Mouse (Mus musculus): Measurements from ENCODE around the gene Gtf2i. TPM values are rescaled to one million over a fixed set of nuclear protein-coding genes. Genes with fewer than 3 reads are reported as not detected.

Gtf2i gene
- polyA plus RNA-seq, 1 experiment: 131 TPM

DNA sequence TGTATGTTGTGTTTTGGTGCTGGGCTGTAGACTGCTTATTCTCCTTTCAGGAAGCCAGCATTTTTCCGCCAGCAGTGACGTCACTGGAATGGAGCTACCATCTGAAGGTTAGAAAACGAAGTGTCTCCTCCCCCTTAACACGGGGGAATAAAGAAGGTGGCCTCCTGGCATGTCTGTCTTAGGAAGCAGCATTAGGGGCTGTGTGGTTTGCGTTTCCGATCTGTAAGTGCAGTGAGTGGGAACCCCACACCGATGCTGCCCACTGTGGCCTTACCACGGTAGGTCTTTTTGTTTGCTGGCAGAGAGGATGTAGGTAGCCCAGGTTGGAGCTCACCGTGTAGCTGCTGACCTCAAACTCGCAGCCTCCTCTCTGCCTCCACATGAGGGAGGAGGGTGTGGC is 107.8 kb downstream of the Gtf2i start:
- 8% methylated on average over 10 of the region's 10 CpGs for WGBS
- DNase-seq: no peak
- Histone ChIP-seq H3K27ac (ENCODE audit: control insufficient read depth, insufficient read depth, low read length) (no peak overlapping the region), H3K4me1 (replicated peaks; ENCODE audit: control insufficient read depth, insufficient read depth, low read length) (peaks cover 5% of the 10 kb centered on the region; the same call in 1 of the 2 replicates), H3K36me3 (ENCODE audit: control insufficient read depth, insufficient read depth, low read length) (no peaks in the 10 kb centered on the region), H3K27me3 (ENCODE audit: control insufficient read depth, insufficient read depth, low read length) (no peaks in the 10 kb centered on the region), H3K4me3 (ENCODE audit: control insufficient read depth, insufficient read depth, low read length) (no peak overlapping the region)
- TF ChIP-seq CTCF (IDR thresholded peaks at IDR 0.05; ENCODE audit: borderline replicate concordance, control insufficient read depth, extremely low read depth, insufficient read depth, low read length, poor library complexity): no peak
- no peak for TF ChIP-seq POLR2A (IDR thresholded peaks at IDR 0.05; ENCODE audit: control insufficient read depth, extremely low read depth, insufficient read depth, low read length, poor library complexity)

DNA sequence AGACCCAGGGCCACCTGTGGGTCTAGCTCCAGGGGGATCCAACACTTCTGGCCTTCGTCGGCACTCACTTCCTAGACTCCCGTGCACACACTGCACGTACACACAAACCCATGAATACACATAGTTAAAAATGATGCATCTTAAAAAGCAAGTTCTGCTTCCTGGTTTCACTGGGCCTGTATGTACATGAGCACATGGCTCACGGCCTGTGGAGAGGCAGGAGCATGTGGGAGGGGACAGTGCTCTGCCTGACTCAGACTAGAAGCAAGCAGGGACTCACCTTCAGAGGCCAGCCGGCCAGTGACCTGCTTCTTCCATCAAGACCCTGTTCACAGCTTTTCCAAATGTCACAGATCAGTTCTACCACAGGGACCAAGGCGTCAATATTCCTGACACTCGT is 120.9 kb downstream of the Gtf2i start:
- TF ChIP-seq POLR2A (IDR thresholded peaks at IDR 0.05; ENCODE audit: control insufficient read depth, extremely low read depth, insufficient read depth, low read length, poor library complexity): no peak
- TF ChIP-seq CTCF (IDR thresholded peaks at IDR 0.05; ENCODE audit: borderline replicate concordance, control insufficient read depth, extremely low read depth, insufficient read depth, low read length, poor library complexity): no peak
- DNase-seq: no peak
- Histone ChIP-seq H3K4me3 (ENCODE audit: control insufficient read depth, insufficient read depth, low read length) (no peak overlapping the region), H3K27me3 (ENCODE audit: control insufficient read depth, insufficient read depth, low read length) (no peaks in the 10 kb centered on the region), H3K27ac (ENCODE audit: control insufficient read depth, insufficient read depth, low read length) (no peak overlapping the region), H3K36me3 (ENCODE audit: control insufficient read depth, insufficient read depth, low read length) (no peaks in the 10 kb centered on the region), H3K4me1 (replicated peaks; ENCODE audit: control insufficient read depth, insufficient read depth, low read length) (no peaks in the 10 kb centered on the region; the same call in 1 of the 2 replicates)
- 88% methylated on average over 8 of the region's 8 CpGs for WGBS

DNA sequence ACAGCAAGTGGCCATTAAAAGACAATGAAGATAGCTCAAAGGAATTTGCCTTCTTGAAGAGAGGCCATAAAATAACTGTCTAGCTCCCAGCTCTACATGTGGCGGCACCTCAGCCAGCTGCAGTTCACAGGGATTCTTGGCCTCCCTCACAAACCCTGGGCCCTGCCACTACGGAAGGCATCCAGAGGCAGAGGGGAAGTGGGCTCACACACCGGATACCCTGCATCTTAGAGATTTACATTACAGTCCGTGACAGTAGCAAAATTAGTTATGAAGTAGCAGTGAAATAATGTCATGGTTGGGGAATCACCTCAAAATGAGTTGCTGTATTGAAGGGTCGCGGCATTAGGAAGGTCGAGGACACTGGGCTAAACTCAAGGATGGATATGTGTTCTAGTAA is 126.0 kb downstream of the Gtf2i start:
- no peak overlapping the region for H3K4me3 ChIP-seq (ENCODE audit: control insufficient read depth, insufficient read depth, low read length)
- 12% methylated on average over 7 of the region's 7 CpGs for WGBS
- no peak for DNase-seq
- peak overlapping the region; percentile 51; the same call in 1 of the 2 replicates for H3K27ac ChIP-seq (ENCODE audit: control insufficient read depth, insufficient read depth, low read length)
- no peaks in the 10 kb centered on the region for H3K36me3 ChIP-seq (ENCODE audit: control insufficient read depth, insufficient read depth, low read length)
- H3K4me1 ChIP-seq (replicated peaks; ENCODE audit: control insufficient read depth, insufficient read depth, low read length): peaks cover 13% of the 10 kb centered on the region
- H3K27me3 ChIP-seq (ENCODE audit: control insufficient read depth, insufficient read depth, low read length): no peaks in the 10 kb centered on the region
- no peak for TF ChIP-seq CTCF (IDR thresholded peaks at IDR 0.05; ENCODE audit: borderline replicate concordance, control insufficient read depth, extremely low read depth, insufficient read depth, low read length, poor library complexity)
- no peak for TF ChIP-seq POLR2A (IDR thresholded peaks at IDR 0.05; ENCODE audit: control insufficient read depth, extremely low read depth, insufficient read depth, low read length, poor library complexity)

Other genes with a start within 250 kb of the Gtf2i start
- 15.9 and 18.0 TPM in 2 replicates for gene Castor2, start 215.0 kb downstream of the Gtf2i start, polyA plus RNA-seq (2012; rRNA removed)
- gene Rcc1l, start 138.0 kb downstream of the Gtf2i start, polyA plus RNA-seq (2012; rRNA removed): 18.0 and 20.4 TPM in 2 replicates
- gene Gtf2ird2, start 130.7 kb downstream of the Gtf2i start, polyA plus RNA-seq (2012; rRNA removed): 9.7 and 9.9 TPM in 2 replicates
- 28.6 and 35.9 TPM in 2 replicates for gene Ncf1, start 85.1 kb downstream of the Gtf2i start, polyA plus RNA-seq (2012; rRNA removed)
- gene Gtf2ird1, start 142.0 kb upstream of the Gtf2i start, polyA plus RNA-seq (2012; rRNA removed): 75.6 and 83.9 TPM in 2 replicates
- gene Clip2, start 237.7 kb upstream of the Gtf2i start, polyA plus RNA-seq (2012; rRNA removed): 23.4 and 26.0 TPM in 2 replicates
- gene Syna, start 245.4 kb upstream of the Gtf2i start, polyA plus RNA-seq (2012; rRNA removed): 0.09 and 0.15 TPM in 2 replicates